Mouse (Mus musculus) testis, postnatal 14 days (tissue): Measurements from ENCODE around the gene Papolb.

ENCODE experiments used
- DNase-seq: peaks from one replicate; pipeline ENCODE4 v3.0.0; 2021; ENCODE audit warnings: low spot score

The Papolb gene

DNA sequence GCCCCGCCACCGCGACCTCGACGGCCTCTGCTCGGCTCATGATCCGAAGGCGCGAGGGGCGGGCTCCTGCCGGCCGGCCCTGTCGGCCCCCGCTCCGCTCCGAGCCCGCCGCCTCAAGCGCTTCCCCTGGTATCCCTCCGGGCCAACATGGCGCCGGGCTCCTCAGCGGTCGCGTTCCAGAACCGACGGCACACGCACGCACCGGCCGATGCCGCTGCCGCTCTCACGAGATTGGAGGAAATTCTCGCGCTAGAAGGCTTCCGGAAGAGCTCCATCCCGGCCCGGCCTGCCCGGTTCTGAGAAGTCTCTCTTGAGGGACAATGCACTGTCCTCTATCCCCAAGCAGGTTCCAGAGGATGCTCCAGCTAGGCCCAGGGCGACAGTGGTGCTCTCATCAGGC lies at the start of gene Papolb:
Gene Papolb (minus strand): TSS at position 162 of the 400 bp plus-strand sequence.
- peak; percentile 71 for DNase-seq

DNA sequence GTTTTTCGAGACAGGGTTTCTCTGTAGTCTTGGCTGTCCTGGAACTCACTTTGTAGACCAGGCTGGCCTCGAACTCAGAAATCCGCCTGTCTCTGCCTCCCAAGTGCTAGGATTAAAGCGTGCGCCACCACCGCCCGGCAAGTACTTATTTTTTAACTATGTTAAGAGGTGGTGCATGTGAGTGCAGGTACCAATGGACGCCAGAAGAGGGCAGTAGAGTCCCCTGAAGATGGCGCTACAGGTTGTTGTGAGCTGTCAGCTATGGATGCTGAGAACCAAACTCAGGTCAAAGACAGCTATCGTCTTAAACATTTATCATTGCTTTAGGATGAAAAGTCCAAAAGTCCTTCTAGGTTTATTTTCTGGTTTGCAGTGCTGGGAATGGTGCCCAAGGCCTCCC lies 48.3 kb upstream of the Papolb start:
- no peak for DNase-seq

DNA sequence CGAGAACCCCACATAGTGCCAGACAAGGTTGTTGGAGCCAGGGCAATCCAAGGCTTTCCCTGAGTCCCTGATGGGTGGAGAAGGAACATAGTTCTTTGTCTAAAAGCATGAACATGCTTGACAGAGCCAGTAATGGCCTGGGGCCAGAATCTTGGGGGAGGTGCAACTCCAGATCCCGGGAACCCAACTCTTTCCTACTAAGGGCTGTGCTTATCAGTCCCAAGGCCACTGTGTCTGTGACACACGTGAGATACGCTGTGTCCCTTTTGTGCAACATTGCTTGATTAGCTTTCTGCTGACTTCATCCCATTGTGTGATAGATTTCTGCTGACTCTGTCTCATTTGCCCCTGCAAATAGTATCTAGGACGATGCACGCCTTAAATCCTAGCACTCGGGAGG lies 47.0 kb upstream of the Papolb start:
- DNase-seq, result peak; percentile 88

DNA sequence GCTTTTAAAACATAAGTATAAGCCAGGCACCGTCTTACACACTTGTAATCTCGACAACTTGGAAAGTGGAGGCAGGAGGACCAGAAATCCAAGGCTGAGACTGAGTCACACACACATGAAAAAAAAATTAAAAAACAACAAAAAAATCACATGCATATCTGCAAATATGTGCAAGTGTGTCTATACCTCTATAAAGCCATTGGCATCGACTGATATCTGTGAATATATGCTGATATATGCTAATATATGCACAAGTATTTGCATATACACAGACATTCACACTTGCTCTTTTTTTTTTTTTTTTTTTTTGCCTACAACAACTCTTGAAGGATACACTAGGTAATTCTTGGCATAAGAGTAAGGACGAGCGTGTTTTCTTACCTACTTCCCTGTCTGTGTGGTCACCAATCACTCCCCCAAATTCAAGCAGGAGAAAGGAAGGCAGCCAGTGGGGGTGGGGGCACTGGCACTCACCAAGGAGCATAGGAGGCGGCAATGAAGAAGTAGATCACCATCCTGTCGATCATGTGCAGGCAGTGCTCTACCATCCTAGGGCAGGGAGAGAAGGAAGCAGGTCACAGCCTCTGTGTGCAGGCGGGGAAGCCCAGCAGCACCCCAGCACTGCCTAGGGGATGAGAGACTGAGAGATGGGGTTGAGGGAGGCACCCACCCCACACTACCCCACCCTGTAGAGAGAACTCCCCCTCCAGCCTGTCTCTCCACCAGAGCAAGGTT lies 44.6 kb upstream of the Papolb start:
- DNase-seq, result no peak

DNA sequence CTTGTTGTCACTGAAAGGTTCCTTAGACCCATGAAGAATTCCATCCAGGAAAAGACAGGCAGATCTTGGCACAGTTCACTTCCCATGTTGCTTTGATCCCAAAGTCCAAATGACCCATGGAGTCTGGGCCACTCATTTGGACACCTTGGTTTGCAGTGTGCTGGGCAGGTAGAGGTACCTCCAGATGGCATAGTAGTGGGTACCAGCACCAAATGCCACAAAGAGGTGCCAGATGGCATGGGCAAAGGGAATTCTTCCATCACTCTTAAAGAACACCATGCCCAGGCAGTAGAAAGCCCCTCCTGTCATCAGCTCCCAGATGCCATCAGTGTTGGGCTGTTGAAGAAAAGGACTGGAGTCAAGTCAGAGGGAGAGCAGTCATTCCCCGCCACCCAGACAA lies 34.7 kb upstream of the Papolb start:
- DNase-seq, result no peak

DNA sequence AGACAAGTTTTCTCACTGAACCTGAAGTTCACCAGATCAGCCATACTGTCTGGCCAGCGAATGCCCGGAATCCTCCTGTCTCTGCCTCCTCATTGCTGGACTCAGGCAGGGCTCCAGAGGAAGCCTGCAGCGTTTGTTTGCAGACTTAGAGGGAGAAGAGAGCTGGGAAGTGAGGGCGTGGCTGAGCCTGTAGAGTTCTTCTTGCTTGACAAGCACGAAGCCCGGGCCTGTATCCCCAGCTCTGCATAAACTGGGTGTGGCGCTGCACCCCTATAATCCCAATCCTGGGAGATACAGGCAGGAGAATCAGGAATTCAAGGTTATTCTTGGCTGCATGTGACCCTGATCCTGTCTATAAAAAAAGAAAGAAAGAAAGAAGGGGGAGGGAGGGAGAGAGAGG lies 30.4 kb upstream of the Papolb start:
- DNase-seq, result no peak

DNA sequence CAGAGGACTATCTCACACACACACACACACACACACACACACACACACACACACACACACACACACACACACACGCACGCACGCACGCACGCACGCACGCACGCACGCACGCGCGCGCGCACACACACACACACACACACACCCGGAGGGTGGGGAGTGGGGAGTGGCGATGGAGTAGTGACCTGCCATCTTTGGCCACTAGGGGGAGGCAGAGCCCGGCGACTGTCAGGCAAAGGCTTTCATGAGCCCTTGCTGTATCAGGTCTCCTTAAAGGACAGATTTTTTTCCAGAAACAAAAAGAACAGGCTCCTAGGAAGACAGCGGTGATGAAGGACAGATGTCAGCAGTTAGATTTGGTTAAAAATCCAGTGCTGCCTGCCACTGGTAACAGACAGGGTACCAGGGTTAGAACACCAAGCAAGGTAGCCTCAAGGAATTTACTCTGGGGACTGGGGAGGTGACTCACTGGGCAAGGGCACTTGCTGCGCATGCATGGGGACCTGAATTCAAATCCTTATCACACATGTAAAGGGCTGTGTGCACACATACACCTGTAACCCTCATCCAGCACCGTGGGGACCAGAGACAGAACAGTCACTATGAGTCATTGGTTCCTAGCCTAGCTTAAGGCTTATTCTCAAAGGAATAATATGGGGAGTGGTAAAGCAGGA lies 27.7 kb upstream of the Papolb start:
- DNase-seq, result peak; percentile 74

DNA sequence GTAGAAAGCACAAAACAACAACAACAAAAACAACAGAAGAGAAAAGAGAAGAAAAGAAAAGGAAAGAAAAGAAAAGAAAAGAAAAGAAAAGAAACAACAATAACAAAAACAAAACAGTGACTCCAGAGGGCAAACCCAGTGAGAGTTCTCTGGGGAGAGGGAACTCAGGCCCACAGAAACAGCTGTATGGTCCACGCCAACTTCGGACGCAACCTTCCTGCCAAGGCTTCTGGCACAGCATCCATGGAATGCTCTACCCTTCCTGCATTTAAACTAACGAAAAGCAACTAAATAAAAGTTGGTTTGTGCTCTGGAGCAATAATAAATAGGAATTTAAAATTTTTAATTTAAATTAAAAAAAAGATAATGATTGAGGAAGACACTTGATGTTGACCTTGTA lies 26.8 kb upstream of the Papolb start:
- DNase-seq, result no peak

DNA sequence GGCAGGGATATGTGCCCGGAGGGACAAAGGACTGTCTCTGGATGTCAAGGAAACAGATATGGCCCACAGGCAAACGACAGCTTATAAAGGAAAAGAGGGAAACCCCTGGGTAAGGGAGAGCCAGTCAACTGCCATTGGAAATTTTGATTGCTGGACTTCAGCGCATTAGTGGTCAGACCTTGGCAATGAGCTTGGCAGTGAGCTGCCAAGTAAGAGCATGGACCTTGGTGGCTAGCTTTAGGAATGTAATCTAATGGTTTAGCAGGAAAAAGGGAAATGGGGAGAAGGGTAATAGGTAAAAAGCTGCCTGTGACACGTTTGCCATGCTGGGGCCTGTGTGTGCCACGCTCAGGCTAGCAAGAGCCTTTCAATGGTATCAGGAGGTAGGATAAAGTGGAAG lies 26.0 kb upstream of the Papolb start:
- DNase-seq, result no peak

DNA sequence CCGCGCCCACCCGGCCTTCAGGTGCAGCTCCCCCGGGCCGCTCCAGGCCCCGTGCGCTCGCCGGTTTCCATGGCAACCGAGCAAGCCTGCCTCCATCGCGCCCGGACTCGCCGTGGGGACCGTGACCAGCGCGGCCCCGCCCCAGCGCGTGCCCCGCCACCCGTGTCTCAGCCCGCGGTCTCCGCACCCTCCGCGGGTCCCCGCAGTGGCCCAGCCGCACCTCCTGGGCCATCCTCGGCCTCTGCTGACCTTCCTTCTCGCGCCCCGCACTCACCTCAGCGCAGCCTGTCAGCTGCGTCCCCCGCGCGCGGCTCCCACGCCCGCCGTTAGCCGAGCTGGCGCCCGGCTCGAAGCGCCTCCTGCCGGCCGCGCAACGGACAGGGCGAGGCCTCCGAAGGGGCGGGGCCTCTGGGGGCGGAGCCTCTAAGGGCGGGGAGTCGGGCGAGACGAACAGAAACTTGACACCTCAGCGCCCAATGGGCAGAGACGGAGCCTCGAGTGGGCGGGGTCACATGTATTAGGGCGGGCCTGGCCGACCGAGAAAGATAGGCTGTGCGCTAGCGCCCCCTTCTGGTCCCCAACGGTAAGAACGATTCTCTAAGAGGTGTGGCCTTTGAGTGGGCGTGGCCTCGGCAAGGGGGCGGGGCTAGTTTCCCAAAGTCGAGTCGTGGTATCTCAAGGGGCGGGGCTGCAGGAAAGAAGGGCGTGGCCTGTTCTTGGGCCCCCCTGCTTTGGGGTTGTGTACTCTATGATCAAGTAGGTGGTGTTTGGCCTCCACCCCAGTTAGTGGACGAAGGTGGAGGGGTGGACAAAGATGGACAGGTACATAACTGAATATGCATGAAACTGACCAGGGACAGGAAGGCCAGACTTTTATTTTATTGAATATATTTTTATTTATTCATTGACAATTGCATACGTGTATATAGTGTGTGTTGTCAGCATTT lies 21.1 kb upstream of the Papolb start, which contains the start of gene Radil:
Gene Radil (minus strand): TSS at position 393 of the 947 bp plus-strand sequence.
- DNase-seq, result peak; percentile 99

DNA sequence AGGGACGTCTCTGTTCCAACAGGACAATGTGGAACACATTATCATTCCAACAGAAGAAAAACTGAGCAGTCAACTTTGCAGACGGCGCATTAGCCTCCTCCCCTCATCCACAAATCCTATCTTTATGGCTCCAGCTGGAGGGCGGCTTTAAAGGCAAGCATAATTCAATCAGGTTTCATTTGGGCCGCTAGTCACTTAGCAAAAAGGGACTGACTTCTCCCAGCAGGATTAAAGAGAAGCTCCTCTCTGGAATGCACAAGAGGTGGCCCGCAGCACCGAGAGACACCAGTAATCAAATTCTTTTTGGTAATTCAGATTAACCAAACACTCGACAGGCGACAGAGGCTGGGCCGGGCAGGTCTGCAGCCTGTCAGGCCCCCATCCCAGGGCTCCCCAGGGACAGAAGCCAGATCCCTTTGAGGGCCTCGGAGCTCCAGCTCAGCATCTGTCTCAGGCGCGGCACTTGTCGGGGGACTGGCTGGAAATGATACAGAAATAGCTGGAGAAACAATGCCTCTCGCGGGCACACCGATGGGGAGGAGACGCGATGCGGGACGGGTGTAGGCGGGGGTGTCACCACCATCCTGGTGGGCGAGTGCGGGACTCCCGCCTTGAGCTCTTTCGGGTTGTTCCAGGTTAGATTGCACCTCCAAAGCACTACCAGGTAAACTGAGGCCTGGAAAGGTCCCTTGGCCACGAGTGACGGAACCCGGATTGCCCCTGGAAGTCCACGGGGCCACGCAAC lies 20.3 kb upstream of the Papolb start:
- peak; percentile 66 for DNase-seq

DNA sequence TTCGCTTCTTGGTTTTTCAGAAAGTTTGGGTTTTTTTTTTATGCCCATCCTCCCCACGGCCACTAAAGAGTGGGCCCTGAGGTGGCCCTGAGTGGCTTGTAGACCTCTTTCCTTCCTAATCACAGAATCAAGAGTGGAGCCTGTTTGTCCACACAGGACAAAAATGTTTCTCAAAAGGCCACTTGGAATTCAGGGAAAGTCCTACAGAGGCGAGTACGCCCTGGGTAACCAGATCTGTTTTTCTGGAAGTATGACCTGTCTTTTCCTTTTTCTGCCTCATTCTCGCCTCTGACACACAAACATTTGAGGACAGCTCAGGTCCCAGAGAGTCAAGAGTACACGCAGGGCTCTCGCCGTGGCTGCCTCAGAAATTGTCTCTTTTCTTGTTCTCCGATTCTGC lies 19.6 kb upstream of the Papolb start:
- DNase-seq, result no peak

DNA sequence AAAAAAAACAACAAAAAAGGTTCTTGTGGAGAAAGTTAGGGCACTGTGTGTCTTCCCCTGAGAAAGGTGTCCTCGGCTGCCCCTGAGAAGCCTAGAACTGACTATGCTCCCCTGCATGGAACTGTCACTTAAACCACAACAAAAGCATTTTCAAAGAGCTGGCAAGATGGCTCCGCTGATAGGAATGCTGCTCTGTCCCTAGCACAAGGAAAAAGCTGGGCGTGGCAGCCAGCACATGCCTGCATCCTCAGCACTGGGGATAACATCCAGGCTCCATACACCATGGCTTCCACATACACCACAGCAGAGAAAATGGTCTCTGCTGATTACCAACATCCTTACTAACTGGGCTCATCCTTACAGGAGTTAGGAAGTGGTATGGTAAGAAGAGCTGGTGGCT lies 17.2 kb upstream of the Papolb start:
- no peak for DNase-seq

DNA sequence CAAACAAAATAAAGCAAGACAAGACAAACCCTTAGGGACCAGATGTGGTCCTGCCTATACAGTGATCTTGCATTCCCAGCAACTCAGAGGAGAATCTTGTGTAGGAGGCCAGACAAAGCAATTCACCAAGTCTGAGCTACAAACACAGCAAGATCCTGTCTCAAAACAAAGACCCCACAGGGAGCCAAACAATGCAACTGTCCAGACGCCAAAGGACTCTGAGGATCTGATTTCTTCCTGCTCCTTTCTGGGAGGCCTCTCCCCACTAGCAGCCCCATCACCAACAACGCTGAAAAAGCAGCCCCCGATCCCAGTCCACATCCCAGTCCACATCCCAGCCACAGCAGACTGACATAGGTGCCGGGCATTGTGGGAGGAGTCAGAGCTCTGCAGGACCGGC lies 16.5 kb upstream of the Papolb start:
- no peak for DNase-seq

DNA sequence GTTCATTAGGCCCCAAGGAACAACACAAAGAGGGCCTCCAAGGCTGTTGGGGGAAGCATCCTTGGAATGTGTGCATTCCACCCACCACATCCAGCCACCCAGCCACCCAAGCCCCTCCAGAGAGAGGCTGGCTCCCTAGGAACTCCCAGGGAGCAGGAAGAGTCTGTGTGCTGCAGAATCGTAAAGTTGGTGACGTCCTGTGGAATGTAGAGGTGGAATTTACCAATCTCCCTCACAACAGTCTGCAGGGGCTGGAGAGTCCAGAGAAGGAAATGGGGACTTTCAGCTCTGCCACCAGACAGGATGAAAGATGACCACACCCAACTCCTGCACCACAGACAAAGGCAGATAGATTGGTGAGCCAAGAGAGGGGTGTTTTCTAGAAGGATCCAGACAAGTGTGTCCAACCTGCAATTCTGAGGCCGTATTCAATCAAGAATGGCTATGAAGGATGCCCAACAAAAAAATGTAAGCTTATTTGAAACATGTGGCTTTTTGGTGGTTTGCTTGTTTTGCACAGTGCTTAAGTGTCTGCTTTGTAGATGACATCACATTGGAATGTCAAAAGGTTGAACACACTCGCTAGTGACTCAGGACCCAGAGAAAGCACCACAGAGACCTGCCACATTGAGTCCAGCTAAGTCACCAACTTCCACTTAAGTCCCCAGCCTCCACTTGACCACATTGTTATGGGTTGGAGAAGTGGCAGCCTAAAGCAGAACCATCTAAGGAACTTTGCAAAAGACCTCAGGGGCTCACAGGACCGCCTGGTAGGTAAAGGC lies 15.3 kb upstream of the Papolb start:
- DNase-seq, result no peak

DNA sequence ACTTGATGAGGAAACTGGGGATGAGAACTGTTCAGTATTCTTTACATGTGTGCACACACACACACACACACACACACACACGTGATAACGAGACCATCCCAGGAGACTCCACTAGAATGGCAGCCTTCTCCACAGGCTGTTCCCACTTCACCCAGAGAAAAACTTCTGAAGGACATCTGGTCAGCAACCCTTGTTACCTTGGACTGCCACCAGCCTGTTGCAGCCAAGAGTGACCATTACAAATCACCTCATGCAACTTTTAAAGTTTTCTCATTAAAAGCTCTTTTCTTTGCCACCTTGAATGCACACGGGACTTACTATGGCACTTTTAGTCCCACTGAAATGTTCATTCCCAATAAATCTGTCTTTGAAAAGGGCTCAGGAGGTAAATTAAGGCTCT lies 7.4 kb upstream of the Papolb start:
- no peak for DNase-seq

DNA sequence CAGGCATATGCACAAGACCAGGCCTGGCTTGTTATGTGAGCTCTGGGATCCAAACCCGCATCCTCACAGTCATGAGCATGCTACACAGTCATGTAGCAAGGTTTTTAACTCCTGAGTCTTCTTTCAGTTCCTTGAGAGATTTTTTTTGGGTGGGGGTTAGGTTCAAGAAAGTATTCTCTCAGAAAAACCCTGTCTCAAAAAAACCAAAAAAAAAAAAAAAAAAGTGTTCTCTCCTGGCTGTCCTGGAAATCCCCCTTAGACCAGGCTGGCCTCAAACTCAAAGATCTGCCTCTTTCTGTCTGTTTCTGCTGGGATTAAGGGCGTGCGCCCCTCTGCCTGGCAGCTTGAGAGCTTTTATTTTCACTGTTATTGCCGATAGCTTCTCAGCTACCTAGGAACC lies 5.5 kb upstream of the Papolb start:
- DNase-seq, result no peak

DNA sequence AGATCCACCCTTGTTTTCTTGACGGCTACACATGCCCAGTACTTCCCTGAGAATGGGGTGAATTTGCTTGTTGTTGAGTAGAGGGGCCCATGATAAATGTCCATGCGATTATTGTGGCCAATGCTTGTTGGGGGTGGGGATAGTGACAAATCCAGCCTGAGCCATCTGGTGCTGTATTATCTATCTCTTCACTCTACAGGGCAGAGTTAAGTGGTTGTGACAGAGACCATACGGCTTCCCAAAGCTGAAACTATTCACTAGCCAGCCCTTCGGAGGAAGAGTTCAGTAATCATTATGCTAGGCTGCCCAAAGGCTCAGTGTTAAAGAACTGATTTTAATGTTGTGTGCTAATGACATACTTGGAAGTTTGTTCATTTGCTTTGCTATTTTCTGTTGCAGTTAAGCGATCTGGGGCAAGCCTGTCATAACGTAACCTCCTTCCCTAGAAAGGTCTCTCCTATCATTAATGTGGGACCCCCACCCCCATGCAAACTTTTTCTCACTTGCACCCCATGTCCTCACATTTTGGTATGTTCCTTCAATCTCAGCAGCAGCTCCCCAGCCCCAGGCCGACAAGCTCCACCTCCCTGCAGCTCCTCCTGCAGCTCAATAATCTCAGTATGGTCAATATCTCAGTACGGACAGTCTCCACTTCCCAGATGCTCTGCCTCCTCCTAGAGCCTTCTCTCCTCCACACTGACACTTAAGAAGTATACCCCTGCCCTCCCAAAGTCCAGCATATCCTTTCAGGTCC lies 5.0 kb downstream of the Papolb start:
- no peak for DNase-seq

DNA sequence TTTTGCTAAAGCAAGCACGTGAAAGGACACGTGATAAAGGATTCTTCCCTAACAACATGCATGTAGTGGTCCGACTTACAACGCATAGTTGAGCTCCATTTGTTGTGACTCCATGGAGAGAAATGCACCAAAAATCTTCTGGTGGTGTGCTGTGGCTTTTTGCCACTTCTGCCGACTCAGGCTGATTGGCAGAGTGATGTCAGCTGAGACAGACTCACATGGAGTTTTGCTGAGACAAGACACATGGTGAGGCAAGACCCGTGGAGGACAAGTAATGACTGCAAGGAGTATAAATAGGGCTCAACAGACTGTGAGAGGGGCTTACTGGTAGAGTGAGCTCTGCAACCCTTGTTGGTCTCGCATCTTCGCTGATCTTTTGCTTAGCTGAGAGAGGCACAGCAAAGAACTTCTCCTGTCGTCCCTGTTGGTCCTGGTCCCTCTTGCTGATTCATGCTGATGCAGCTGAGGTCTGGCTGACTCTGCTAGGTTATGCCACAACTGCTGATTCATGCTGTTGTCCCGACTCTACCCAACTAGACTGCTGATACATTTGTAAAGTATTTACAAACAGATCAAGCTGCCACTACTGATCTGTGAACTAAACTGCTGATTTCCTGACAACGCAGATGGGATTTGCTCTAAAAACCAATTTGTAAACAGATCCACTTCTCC lies 8.5 kb downstream of the Papolb start:
- no peak for DNase-seq

DNA sequence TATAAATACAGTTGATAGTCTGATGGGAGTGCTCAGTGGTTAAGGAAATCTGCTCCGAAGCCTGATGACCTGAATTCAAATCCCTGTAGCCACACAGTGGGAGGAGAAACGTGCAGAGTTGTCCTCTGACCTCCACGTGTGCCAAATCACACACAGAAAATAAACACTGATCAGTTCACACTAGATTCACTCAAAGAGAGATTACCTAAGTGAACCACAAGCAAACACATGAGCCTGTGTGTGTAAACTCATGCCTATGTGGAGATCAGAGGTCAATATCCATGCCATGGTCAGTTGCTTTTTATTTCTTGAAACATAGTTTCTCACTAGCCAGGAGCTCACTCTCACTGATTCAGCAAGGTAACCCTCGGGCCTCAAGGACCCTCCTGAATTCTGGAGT lies 9.5 kb downstream of the Papolb start:
- no peak for DNase-seq
